Mouse (Mus musculus): ENCODE data around the gene Paqr9.
A peak's percentile ranks its signal among the peaks of the same experiment; 100 is the strongest.

The Paqr9 gene

GRCm38 (mm10) chr9:95546679-95547078, 12.8 kb upstream of the Paqr9 start:
- DNase-seq, result no peak

GRCm38 (mm10) chr9:95549626-95550411, 9.6 kb upstream of the Paqr9 start:
- DNase-seq, result no peak

- no peak for DNase-seq
These were observed 8.3 kb upstream of the Paqr9 start for GRCm38 (mm10) chr9:95550856-95551774.

DNA sequence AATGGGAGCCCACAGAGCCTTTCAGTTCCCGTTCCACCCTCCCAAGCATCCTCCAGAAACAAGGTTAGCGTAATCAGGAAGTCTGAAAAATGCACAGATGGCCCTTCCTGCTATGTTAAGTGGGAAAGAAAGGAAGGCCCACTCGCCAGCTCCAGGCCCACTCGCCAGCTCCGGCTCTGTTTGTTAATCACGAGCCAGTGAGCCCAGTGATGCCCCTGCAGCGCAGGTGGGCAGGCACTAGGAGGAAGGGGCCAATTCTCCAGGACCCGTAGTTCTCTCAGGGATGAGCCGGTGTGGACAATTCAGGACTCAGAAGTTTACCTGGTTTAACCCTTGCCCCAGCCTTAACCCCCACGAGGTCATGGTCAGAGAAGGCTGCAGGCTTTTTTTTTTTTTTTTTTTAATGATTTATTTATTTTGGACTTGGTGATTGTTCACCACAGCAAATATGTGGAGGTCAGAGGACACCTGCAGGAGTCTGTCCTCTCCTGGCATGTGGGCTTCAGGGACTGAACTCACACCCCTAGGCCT, 7.2 kb upstream of the Paqr9 start:
- no peak for DNase-seq

GRCm38 (mm10) chr9:95554231-95555221, 4.9 kb upstream of the Paqr9 start:
- DNase-seq, result no peak

DNA sequence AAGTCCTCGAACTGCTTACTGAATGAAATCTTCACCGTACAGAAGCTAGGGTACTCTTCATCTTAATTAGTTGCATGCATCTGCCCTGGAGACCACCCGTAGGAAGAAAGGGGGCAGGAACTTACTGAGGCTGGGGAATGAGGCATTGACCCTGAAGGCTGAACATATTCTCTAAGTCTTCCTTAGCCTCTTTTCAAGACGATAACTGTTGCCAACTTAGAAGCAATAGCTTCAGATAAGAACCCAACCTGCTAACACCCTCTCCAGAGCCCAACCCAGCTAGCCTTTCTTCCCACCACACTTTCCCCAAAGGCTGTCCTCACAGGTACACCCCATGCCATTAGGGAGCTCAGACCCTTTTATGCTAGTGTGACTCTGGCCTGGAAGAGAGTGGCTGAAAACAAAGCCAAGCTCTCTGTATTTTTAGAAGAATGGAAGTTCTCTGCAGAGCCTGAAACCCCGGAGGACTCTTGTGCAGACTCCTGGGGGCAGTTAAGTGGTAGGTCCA, 4.2 kb upstream of the Paqr9 start:
- DNase-seq, result no peak

GRCm38 (mm10) chr9:95556067-95556512, 3.4 kb upstream of the Paqr9 start:
- no peak for DNase-seq

GRCm38 (mm10) chr9:95557722-95558121, 1.7 kb upstream of the Paqr9 start:
- no peak for DNase-seq

- no peak for DNase-seq
These were observed 765 bp upstream of the Paqr9 start for GRCm38 (mm10) chr9:95558726-95559058.

- peak; percentile 59 for DNase-seq
These were observed 679 bp downstream of the Paqr9 start for GRCm38 (mm10) chr9:95559936-95560735.

DNA sequence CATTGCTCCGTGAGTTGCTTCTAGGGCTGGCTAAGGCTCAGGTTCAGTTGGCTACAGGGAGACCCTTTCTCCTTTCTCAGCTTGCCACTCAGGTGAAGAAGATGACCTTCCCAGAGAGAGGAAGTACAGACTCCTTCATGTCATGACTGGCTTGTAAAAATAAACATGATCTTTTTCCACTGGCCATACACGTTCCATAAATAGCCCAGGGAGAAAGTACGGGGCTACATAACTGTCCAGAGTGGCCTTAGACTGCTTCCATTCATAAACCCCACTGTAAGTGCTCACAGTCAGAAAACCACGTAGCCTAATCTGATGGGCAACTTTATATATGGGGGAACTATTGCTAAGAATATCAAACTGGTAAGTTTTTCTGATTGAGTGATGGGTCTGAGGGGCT, 4.6 kb downstream of the Paqr9 start:
- DNase-seq, result no peak

DNA sequence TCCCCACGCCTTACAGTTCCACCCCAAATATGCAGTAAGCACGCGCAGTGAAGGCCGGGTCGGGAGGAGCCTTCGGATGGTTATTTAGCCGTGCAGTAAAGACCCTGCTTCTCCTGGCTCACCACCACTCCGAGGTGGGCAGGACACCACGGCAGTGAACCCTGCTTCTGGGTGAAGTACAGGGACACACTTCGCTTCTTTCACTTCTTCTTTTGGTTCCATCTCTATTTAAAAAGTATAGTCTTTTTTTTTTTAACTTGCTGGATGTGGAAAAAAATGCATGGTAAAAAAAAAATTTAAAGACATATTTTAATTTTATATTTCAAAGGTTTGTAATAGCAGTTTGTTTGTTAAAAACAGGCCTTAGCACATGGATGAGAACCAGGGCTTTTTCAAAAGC, 6.9 kb downstream of the Paqr9 start:
- no peak for DNase-seq

DNA sequence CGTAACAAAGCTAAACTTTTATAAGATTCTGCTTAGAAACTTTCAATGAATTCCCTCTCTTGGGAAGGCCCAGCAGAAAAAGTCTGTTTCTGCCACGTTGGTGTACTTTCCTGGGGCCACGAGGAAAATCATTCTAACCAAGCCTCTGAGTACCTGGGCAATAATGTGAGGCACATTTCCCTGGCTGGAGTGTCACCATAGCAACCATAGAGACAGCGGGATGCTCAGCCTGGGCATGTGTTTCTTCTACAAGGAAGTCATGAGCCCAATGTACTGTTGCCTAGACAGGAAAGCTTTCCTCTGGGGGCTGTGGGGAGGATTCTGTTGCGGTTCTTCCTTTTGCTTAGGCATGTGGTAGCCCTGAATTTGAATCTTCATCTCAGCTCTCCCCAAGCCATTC, 7.5 kb downstream of the Paqr9 start:
- DNase-seq, result no peak

DNA sequence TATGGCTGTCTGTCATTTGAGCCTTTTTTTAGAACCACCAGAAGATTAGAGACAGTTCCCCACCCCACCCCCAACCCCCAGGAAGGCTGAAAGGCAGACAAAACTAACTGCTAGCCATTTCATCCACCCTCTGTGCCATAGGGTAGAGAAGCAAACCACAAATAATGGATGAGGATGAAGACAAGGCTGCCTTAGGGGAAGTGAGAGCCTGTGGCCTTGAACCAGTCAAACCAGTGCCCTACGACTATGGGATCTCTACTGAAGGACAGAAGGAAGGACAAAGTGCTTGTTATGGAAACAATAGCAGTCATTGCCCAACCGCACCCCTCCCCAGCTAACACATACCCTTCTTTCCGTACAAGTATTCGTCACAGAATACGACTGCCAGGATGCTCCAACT, 9.8 kb downstream of the Paqr9 start:
- DNase-seq, result no peak

- no peak for DNase-seq
These were observed 10.5 kb downstream of the Paqr9 start for GRCm38 (mm10) chr9:95569966-95570365.

DNA sequence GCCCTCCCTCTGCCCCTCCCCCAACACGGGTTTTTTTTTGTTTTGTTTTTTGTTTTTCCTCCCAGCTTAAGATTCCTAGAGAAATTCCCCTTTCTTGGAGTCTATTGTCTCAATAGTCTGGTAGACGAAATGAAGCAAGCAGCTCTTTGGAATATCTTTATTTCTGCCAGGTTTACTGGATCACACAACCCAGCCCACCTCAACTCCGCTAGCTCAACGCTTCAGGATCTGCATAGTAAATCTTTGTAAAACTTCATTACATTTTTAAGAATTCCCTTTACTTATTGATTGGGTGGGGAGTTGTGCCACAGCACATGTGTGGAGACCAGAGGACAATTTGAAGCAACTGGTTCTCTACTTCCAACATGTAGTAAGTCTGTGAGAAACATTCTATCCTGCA, 11.1 kb downstream of the Paqr9 start:
- DNase-seq, result no peak

GRCm38 (mm10) chr9:95571494-95571893, 12.0 kb downstream of the Paqr9 start:
- DNase-seq, result no peak

- DNase-seq, result no peak
These were observed 13.1 kb downstream of the Paqr9 start for GRCm38 (mm10) chr9:95572558-95572957.

GRCm38 (mm10) chr9:95574116-95574515, 14.7 kb downstream of the Paqr9 start:
- no peak for DNase-seq

DNA sequence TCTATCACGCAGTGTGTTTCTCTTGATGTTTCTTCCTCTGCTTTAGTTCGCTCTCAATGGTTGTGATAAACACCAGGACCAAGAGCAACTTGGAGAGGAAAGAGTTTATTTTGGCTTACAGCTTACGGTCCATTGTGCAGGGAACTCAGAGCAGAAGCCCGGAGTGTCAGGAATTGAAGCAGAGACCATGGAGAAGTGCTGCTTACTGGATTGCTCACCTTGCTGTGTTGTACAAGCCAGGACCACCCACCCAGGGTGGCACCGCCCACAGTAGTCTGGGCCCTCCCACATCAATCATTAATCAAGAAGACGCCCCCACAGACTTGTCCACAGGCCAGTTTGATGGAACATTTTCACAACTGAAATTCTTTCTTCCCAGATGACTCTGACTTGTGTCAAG, 18.0 kb downstream of the Paqr9 start:
- DNase-seq, result no peak

DNA sequence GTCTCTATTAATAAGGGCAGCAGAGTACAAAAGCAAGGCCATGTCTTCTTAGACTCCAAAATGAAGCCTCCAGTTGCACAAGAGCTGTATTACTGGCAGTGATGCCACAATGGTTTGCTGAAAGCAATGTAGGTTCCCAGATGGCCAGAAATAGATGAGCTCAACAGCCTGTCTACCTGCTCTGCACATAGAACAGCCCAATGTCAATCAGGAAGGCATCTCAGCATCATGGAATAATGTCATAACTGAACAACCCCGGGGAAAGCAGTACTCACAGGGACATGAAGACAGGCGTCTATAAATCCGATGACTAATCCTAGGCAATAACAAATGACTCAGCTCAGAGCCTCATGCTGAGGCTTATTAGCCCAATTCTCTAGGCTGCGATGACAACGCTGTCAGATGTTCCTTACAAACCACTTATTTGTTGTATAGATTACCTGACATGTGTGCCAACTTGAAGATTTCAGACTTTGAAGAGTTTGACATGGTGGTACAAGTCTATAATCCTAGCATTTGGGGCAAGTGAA, 19.0 kb downstream of the Paqr9 start:
- peak; percentile 19 for DNase-seq

Measured in retina, postnatal 1 day (tissue).